Mouse (Mus musculus) kidney, embryonic 14.5 days (tissue): ENCODE measurements around the gene 2310022B05Rik. TPM values are rescaled to one million over a fixed set of nuclear protein-coding genes. Genes with fewer than 3 reads are reported as not detected.

Experiments used
- ATAC-seq: fragments of 200-750 bp; cut with Nextera tagmentation; 2 replicates; pipeline ENCODE4 v1.8.0; 2017; ENCODE audit warnings: moderate number of reproducible peaks, mild to moderate bottlenecking, moderate TSS enrichment, moderate library complexity; ENCODE audit not compliant: low FRiP score, low TSS enrichment
- H3K27ac ChIP-seq: fragments of 300-500 bp; sonication (generic); 2 replicates; pipeline ENCODE4 v1.5.1; 2014; ENCODE audit warnings: low read depth, mild to moderate bottlenecking, low read length, moderate library complexity, mixed read lengths
- H3K27me3 ChIP-seq: fragments of 300-500 bp; sonication (generic); 2 replicates; pipeline ENCODE4 v1.6.1; 2014; ENCODE audit warnings: mild to moderate bottlenecking, low read length; ENCODE audit not compliant: control insufficient read depth, insufficient read depth
- H3K36me3 ChIP-seq: fragments of 300-500 bp; sonication (generic); 2 replicates; pipeline ENCODE4 v1.6.1; 2014; ENCODE audit warnings: low read length, mixed read lengths; ENCODE audit not compliant: control insufficient read depth, insufficient read depth
- H3K4me1 ChIP-seq: fragments of 300-500 bp; sonication (generic); 2 replicates; pipeline ENCODE4 v1.6.1; 2014; ENCODE audit warnings: low read length, mixed read lengths; ENCODE audit not compliant: control insufficient read depth, insufficient read depth
- H3K4me2 ChIP-seq: fragments of 300-500 bp; sonication (generic); replicated peaks from 2 replicates; pipeline ENCODE4 v1.6.1; 2014; ENCODE audit warnings: low read depth, mild to moderate bottlenecking, low read length
- H3K4me3 ChIP-seq: fragments of 300-500 bp; sonication (generic); 2 replicates; pipeline ENCODE4 v1.5.1; 2014; ENCODE audit warnings: mild to moderate bottlenecking, low read length
- H3K9ac ChIP-seq: fragments of 300-500 bp; sonication (generic); 2 replicates; pipeline ENCODE4 v1.6.1; 2014; ENCODE audit warnings: low read depth, mild to moderate bottlenecking, low read length, moderate library complexity
- H3K9me3 ChIP-seq: fragments of 300-500 bp; sonication (generic); 2 replicates; pipeline ENCODE4 v1.6.1; 2016; ENCODE audit warnings: low read length; ENCODE audit not compliant: control insufficient read depth
- WGBS: fragments of 180-500 bp; shearing (Covaris S2); extraction: QIAGEN DNeasy Blood & Tissue Kit; methylation state at CpG from one replicate; pipeline ENCODE4 v1.1.7; 2014; 5-methylcytosine and 5-hydroxymethylcytosine counted together
- polyA plus RNA-seq: library from polyadenylated mRNA; unstranded; fragments of >200 nt; fragmentation: Nextera tagmentation; extraction: Ambion mirVana; gene quantifications from 2 replicates; pipeline ENCODE4 v1.2.1, GENCODE M21; 2014

Gene 2310022B05Rik
- polyA plus RNA-seq, 1 experiment from 2014 or later, result 38.8 TPM

DNA sequence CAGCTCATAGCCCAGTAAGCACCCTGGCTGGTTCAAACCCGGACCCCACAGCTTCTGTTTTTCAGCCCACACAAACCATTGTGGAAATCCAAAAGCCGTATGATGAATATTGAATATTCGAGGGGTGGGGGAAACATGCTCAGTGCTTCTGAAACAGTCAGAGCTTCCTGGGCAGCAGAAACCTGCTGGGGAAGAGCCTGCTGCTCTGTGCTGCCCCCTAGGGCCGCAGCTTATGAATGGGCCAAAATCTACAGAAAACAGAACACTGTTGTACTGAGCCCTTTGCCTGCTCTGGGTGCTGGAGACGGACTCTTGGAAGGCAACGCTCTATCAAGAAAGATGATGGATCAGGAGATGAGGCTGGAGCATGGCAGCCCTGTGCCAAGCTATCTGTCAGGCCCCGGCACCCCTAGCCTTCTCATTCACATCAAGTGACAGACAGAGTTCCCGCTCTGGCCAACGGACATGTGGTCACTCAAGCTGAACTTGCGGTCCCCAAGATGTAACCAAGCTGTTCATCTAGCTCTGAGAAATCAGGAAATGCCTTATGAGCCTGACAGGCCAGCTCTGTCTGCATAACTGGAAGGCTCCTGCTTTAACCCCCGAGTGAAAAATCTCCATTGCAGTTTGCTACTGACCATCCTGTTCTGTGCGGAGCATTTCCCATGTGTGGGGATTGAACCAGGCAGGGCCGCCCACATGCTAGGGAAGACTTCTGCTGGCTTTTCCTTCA is 54.8 kb downstream of the 2310022B05Rik start:
- ATAC-seq, result no peak
- no peaks in the 10 kb centered on the region for H3K27me3 ChIP-seq
- no peak overlapping the region for H3K9ac ChIP-seq
- no peaks in the 10 kb centered on the region for H3K9me3 ChIP-seq
- H3K4me3 ChIP-seq, result no peak overlapping the region
- no peak overlapping the region for H3K4me2 ChIP-seq
- 68% methylated on average over 13 of the region's 13 CpGs for WGBS
- no peaks in the 10 kb centered on the region for H3K36me3 ChIP-seq
- H3K4me1 ChIP-seq, result no peaks in the 10 kb centered on the region
- H3K27ac ChIP-seq, result no peak overlapping the region

DNA sequence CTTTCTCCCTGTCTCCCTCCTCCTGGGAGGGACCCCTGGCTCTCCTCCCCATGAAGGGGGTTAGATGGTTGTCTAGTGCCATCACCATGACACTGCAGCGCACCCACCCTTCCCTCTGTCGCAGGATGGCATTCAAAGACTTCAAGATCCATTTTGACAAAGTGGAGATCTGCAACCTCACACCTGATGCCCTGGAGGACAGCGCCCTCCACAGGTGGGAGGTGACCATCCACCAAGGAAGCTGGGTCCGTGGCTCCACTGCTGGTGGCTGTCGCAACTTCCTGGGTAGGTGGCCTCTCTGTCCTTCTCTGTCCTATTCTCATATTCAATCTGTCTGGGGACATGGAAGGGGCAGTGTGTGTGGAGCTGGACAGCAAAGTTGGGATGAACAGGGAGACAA is 59.1 kb downstream of the 2310022B05Rik start:
- Histone ChIP-seq H3K9me3 (no peaks in the 10 kb centered on the region), H3K27me3 (no peaks in the 10 kb centered on the region), H3K36me3 (no peaks in the 10 kb centered on the region), H3K27ac (no peak overlapping the region), H3K4me2 (no peak overlapping the region), H3K9ac (no peak overlapping the region), H3K4me3 (no peak overlapping the region), H3K4me1 (no peaks in the 10 kb centered on the region)
- 81% methylated on average over 5 of the region's 5 CpGs for WGBS
- no peak for ATAC-seq

DNA sequence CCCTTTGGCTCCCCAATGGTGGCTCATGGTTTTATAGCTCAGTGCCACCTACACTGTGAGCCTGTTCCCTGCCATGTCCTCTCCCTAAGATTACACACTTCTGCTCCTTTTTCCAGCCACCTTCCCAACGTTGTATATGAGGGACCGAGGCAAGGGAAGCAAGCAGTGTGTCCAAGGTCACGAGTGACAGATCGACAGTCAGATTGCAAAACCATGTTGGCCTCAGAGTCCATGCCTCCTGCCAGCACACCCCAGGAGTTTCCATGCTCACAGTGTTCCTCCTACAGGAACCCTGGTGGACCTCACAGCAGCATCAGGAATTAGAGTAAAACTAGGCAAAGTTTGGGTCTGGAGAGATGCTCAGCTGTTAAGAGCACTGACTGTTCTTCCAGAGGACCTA is 73.8 kb downstream of the 2310022B05Rik start:
- H3K9ac ChIP-seq, result no peak overlapping the region
- H3K9me3 ChIP-seq, result no peaks in the 10 kb centered on the region
- H3K4me1 ChIP-seq, result no peaks in the 10 kb centered on the region
- H3K4me3 ChIP-seq, result no peak overlapping the region
- H3K36me3 ChIP-seq, result no peaks in the 10 kb centered on the region
- H3K4me2 ChIP-seq, result no peak overlapping the region
- H3K27me3 ChIP-seq, result no peaks in the 10 kb centered on the region
- H3K27ac ChIP-seq, result no peak overlapping the region
- ATAC-seq, result no peak
- WGBS, result 77% methylated on average over 4 of the region's 4 CpGs

DNA sequence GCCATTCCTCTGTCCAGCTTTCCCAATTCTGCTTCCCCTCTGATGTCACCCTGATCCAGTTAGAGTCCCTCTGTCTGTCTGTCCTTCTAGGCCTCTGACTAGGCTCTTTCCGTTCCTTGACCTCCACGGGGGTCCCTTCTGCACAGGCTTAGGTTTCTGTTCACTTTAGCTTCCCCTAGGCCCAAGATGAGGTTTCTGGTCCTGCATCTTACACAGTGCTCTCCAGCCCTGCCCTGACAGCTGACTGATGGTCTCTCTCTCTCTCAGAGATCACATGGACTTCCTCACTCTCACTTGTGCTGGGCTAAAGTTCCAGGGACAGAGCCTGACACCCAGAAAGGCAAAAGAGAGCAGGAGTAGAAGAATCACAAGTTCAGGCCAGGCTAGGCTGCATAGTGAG is 76.6 kb downstream of the 2310022B05Rik start:
- ATAC-seq, result no peak
- Histone ChIP-seq H3K4me2 (no peak overlapping the region), H3K9me3 (no peaks in the 10 kb centered on the region), H3K36me3 (no peaks in the 10 kb centered on the region), H3K27ac (no peak overlapping the region), H3K4me3 (no peak overlapping the region), H3K4me1 (no peaks in the 10 kb centered on the region), H3K9ac (no peak overlapping the region), H3K27me3 (no peaks in the 10 kb centered on the region)
- WGBS, result 81% methylated on average over 2 of the region's 2 CpGs

Other genes starting within 250 kb of the 2310022B05Rik start
- gene Pgbd5, start 223.7 kb downstream of the 2310022B05Rik start, polyA plus RNA-seq, result 0.61 and 1.1 TPM in 2 replicates
- gene Cog2, start 142.6 kb downstream of the 2310022B05Rik start, polyA plus RNA-seq, result 27.4 and 36.6 TPM in 2 replicates
- 0.27 and 0.28 TPM in 2 replicates for gene Agt, start 93.7 kb downstream of the 2310022B05Rik start, polyA plus RNA-seq
- gene Capn9, start 87.3 kb downstream of the 2310022B05Rik start, polyA plus RNA-seq, result 0.08 TPM in 1 of 2 replicates, not detected in the other
- 36.3 and 57.1 TPM in 2 replicates for gene Ttc13, start 58.6 kb upstream of the 2310022B05Rik start, polyA plus RNA-seq
- 30.9 and 32.2 TPM in 2 replicates for gene Arv1, start 58.8 kb upstream of the 2310022B05Rik start, polyA plus RNA-seq
- 6.2 and 6.8 TPM in 2 replicates for gene Fam89a, start 88.5 kb upstream of the 2310022B05Rik start, polyA plus RNA-seq
- 0.03 TPM in 1 of 2 replicates, not detected in the other for gene Trim67, start 129.7 kb upstream of the 2310022B05Rik start, polyA plus RNA-seq
- gene Gnpat, start 199.7 kb upstream of the 2310022B05Rik start, polyA plus RNA-seq, result 79.3 and 122 TPM in 2 replicates
- 47.5 and 52.9 TPM in 2 replicates for gene 2810004N23Rik, start 199.8 kb upstream of the 2310022B05Rik start, polyA plus RNA-seq
- 5.4 and 8.1 TPM in 2 replicates for gene Exoc8, start 234.3 kb upstream of the 2310022B05Rik start, polyA plus RNA-seq
- 6.6 and 9.1 TPM in 2 replicates for gene Sprtn, start 234.5 kb upstream of the 2310022B05Rik start, polyA plus RNA-seq